Mouse (Mus musculus): ENCODE results near the gene Megf6. TPM values are rescaled to one million over a fixed set of nuclear protein-coding genes. Genes with fewer than 3 reads are reported as not detected.

The Megf6 gene
- polyA plus RNA-seq, 1 experiment from 2014 or later, result 23.4 TPM

DNA sequence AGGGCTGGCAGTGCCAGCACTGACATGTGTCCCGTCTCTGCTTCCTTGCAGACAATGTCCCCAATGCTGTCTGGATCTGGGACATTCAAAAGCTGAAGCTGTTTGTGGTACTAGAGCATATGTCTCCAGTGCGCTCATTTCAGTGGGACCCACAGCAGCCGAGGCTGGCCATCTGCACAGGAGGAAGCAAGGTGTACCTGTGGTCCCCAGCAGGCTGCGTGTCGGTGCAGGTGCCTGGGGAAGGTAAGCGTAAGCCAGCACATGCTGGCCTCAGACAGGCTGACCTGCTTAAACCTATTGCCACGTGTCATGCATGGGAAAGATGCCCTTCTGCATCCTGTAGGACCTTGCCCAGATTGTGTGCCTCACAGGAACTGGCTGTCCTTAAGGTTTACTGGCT, 14.5 kb upstream of the Megf6 start:
- no peaks in the 10 kb centered on the region for H3K9me3 ChIP-seq (ENCODE audit: control insufficient read depth, low read length)
- H3K4me3 ChIP-seq (ENCODE audit: low read length), result no peak overlapping the region
- no peak overlapping the region for H3K4me2 ChIP-seq (ENCODE audit: low read depth, low read length)
- H3K27me3 ChIP-seq (ENCODE audit: control insufficient read depth, insufficient read depth, low read depth, low read length), result no peaks in the 10 kb centered on the region
- no peak for ATAC-seq (ENCODE audit: low read depth)
- no peak overlapping the region for H3K27ac ChIP-seq (ENCODE audit: low read length)
- peaks cover 36% of the 10 kb centered on the region for H3K36me3 ChIP-seq (ENCODE audit: control insufficient read depth, insufficient read depth, low read length)
- H3K9ac ChIP-seq (ENCODE audit: low read length), result no peak overlapping the region
- peaks cover 9% of the 10 kb centered on the region for H3K4me1 ChIP-seq (replicated peaks; ENCODE audit: control insufficient read depth, insufficient read depth, low read length)
- 79% methylated on average over 7 of the region's 7 CpGs for WGBS

DNA sequence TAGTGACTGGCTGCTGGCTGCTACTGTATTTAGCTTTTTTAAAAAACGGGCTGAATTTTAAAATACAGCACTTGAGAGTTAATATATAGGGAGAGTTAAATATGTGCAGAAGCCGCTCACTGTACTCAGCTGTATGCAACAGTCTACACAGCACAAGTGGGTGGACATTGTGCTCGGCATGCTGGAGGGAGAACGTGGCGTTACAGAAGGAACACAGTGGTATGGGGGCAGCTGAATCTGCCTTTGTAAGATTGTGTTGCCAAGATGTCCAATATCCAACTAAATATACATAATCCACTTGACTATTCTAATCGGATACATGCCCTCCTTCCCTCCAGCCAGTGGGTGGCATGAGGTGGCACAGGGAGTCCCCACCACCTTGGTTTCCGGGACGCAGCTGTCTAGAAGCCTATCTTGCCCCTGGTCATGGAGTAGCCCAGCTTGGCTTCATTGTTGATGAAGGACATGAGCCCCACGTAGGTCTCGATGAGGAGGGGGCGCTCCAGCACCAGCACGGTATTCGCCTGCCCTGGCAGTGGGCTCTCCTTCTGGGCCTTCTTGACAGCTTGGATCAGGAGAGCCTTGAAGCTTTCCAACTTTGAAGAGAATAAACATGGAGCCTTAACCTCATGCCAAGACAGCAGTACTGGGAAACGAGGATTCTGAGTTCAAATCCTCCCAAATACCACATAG, 12.4 kb upstream of the Megf6 start:
- H3K27me3 ChIP-seq (ENCODE audit: control insufficient read depth, insufficient read depth, low read depth, low read length), result no peaks in the 10 kb centered on the region
- no peak overlapping the region for H3K27ac ChIP-seq (ENCODE audit: low read length)
- H3K9me3 ChIP-seq (ENCODE audit: control insufficient read depth, low read length), result no peaks in the 10 kb centered on the region
- ATAC-seq (ENCODE audit: low read depth), result no peak
- peaks cover 14% of the 10 kb centered on the region for H3K4me1 ChIP-seq (replicated peaks; ENCODE audit: control insufficient read depth, insufficient read depth, low read length)
- no peak overlapping the region for H3K4me3 ChIP-seq (ENCODE audit: low read length)
- H3K36me3 ChIP-seq (ENCODE audit: control insufficient read depth, insufficient read depth, low read length), result peaks cover 29% of the 10 kb centered on the region
- whole genome bisulfite sequencing, result 88% methylated on average over 14 of the region's 14 CpGs
- H3K9ac ChIP-seq (ENCODE audit: low read length), result no peak overlapping the region
- H3K4me2 ChIP-seq (ENCODE audit: low read depth, low read length), result no peak overlapping the region

DNA sequence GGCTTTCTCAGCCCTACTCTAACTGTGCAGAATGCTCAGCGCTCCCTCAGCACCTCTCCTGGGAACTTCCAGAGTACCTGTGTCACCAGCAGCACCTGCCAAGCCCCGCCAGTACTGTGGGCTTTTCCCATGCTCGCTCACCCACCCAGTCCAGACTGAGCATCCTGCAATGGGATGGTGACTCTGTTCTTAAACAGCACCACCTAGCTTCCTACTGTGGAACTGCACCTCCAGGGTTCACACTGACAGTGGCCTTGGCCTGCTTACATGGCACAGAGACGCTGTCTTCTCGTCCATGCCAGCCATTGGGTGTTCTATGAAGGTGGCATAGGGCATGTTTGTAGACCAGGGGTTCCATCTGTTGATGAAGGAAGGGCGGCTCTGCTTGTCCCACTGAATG, 11.5 kb upstream of the Megf6 start:
- peak; percentile 21 for ATAC-seq (ENCODE audit: low read depth)
- H3K4me1 ChIP-seq (replicated peaks; ENCODE audit: control insufficient read depth, insufficient read depth, low read length), result peaks cover 14% of the 10 kb centered on the region
- no peak overlapping the region for H3K4me2 ChIP-seq (ENCODE audit: low read depth, low read length)
- no peak overlapping the region for H3K27ac ChIP-seq (ENCODE audit: low read length)
- 13% methylated on average over 6 of the region's 6 CpGs for WGBS
- H3K36me3 ChIP-seq (ENCODE audit: control insufficient read depth, insufficient read depth, low read length), result peaks cover 29% of the 10 kb centered on the region
- no peaks in the 10 kb centered on the region for H3K27me3 ChIP-seq (ENCODE audit: control insufficient read depth, insufficient read depth, low read depth, low read length)
- no peak overlapping the region for H3K9ac ChIP-seq (ENCODE audit: low read length)
- H3K9me3 ChIP-seq (ENCODE audit: control insufficient read depth, low read length), result no peaks in the 10 kb centered on the region
- H3K4me3 ChIP-seq (ENCODE audit: low read length), result no peak overlapping the region

DNA sequence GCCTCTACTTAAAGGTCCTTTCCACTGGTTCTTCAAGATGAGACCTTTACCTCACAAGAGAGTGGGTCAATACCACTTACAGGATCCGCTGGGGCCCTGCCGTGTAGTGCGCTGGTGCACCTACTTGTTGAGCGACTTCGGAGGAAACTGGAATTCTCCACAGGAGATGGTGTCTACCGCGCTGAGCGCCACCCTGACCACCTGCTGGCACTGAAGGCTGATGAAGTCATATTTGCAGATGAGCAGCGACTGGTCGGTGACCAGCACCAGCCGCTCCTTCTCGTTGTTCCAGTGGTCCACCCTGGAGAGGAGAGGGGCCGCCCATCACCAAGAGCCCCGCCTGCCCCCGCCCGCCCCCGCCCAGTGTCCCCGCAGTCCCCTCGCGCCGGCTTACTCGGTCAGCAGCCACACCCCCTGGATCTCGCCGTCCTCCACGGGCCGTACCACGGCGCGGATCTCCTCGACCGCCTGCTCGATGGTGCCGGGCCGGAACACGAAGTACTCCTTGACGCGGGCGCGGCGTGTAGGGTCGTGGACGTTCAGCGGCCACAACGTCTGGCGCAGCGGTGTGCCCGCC, 10.5 kb upstream of the Megf6 start:
- ATAC-seq (ENCODE audit: low read depth), result peak; percentile 55
- H3K4me2 ChIP-seq (ENCODE audit: low read depth, low read length), result peak overlapping the region; percentile 83
- 1% methylated on average over 41 of the region's 47 CpGs for WGBS
- peak overlapping the region; percentile 82 for H3K27ac ChIP-seq (ENCODE audit: low read length)
- H3K4me1 ChIP-seq (replicated peaks; ENCODE audit: control insufficient read depth, insufficient read depth, low read length), result peaks cover 14% of the 10 kb centered on the region
- H3K4me3 ChIP-seq (ENCODE audit: low read length), result peak overlapping the region; percentile 97
- no peaks in the 10 kb centered on the region for H3K27me3 ChIP-seq (ENCODE audit: control insufficient read depth, insufficient read depth, low read depth, low read length)
- peaks cover 27% of the 10 kb centered on the region for H3K36me3 ChIP-seq (ENCODE audit: control insufficient read depth, insufficient read depth, low read length)
- peak overlapping the region; percentile 86 for H3K9ac ChIP-seq (ENCODE audit: low read length)
- no peaks in the 10 kb centered on the region for H3K9me3 ChIP-seq (ENCODE audit: control insufficient read depth, low read length)

DNA sequence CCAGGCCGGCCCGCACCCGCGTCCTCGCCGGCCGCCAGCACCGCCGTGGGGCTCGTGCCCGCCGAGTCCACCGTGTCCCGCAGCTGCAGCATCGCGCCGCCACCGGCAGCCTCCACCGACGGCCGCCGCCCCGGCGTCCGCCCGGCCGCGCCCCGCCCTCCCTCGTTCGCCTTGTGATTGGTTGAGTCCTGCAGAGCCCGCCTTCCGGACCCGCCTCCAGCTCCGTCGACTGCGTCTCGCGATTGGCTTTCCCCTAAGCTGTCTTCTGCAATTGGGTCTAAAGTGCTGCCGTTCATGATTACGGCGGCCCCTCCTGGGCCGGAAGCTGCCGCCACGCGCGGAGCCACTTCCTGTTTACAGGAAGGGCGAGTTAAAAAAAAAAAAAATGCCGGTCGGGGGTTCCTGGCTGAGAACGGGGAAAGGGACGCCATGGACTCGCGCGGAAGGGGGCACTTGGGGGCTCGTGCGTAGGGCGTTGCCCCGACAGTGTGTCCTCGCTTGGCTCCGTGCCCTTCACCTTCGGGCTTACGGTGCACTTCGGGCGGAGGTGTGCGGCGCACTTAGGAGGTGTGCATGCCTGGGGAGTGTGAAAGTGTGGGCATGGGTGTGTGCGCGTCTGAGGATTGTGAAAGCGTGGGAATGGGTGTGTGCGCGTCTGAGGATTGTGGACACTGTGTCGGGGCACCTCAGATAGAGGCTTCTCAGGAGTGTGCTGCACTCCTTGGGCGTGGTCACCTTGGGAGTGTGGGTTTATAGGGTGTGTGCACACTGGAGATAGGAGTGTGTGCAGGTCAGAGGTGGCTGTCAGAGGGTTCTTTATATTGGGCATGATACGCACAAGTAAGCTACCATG, 9.8 kb upstream of the Megf6 start, which contains the start of gene Tprgl:
Gene Tprgl (minus strand): TSS at position 129 of the 853 bp plus-strand sequence.
- ATAC-seq (ENCODE audit: low read depth), result peak; percentile 98
- Histone ChIP-seq H3K27me3 (ENCODE audit: control insufficient read depth, insufficient read depth, low read depth, low read length) (no peaks in the 10 kb centered on the region), H3K36me3 (ENCODE audit: control insufficient read depth, insufficient read depth, low read length) (peaks cover 26% of the 10 kb centered on the region), H3K9me3 (ENCODE audit: control insufficient read depth, low read length) (no peaks in the 10 kb centered on the region), H3K9ac (ENCODE audit: low read length) (peak within 1 kb of the TSS; percentile 88), H3K4me3 (ENCODE audit: low read length) (peak within 1 kb of the TSS; percentile 97), H3K4me1 (replicated peaks; ENCODE audit: control insufficient read depth, insufficient read depth, low read length) (peaks cover 14% of the 10 kb centered on the region), H3K4me2 (ENCODE audit: low read depth, low read length) (peak within 1 kb of the TSS; percentile 87), H3K27ac (ENCODE audit: low read length) (peak within 1 kb of the TSS; percentile 82)
- under 1% methylated on average over 51 of the region's 75 CpGs for WGBS

DNA sequence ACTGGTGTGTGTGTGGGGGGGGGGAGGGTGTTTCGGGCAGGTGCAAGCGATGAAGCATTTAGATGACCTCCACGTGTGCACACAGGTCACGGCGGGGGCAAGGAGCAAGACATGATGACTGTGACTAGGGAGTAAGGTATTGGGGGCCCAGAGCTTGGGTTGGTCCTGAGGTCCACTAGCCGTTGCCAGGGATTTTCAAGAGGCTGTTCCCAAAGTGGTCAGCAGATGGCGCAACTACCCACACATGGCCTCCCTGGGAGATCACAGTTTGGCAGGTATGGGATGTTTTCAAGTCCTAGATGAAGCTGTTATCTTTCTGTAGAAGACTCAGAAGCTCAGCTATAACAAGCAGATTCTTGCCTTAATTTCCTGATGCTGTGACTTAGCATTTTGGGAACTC, 7.2 kb upstream of the Megf6 start:
- no peak overlapping the region for H3K4me2 ChIP-seq (ENCODE audit: low read depth, low read length)
- peaks cover 14% of the 10 kb centered on the region for H3K4me1 ChIP-seq (replicated peaks; ENCODE audit: control insufficient read depth, insufficient read depth, low read length)
- WGBS, result 15% methylated on average over 7 of the region's 7 CpGs
- no peak overlapping the region for H3K27ac ChIP-seq (ENCODE audit: low read length)
- H3K4me3 ChIP-seq (ENCODE audit: low read length), result no peak overlapping the region
- no peaks in the 10 kb centered on the region for H3K9me3 ChIP-seq (ENCODE audit: control insufficient read depth, low read length)
- H3K27me3 ChIP-seq (ENCODE audit: control insufficient read depth, insufficient read depth, low read depth, low read length), result no peaks in the 10 kb centered on the region; the same call in 1 of the 2 replicates
- no peak overlapping the region for H3K9ac ChIP-seq (ENCODE audit: low read length)
- H3K36me3 ChIP-seq (ENCODE audit: control insufficient read depth, insufficient read depth, low read length), result peaks cover 4% of the 10 kb centered on the region
- ATAC-seq (ENCODE audit: low read depth), result no peak

DNA sequence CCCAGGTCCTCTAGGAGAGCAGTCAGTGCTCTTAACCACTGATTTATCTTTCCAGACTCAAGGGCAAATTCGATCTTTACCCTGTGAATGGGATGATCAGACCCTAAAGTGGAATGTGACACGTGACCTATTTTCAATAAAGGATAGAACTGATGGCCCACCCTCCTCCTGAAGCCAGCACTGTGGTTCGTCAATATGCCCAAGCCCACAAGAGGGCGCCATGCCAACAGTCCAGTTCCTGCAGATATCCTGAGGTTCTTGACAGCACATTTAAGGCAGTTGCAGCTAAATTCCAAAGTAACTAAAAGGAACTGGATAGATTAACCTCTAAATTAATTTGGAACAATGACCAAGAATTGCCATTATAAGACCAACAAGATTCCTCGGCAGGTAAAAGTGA, 3.5 kb upstream of the Megf6 start:
- Histone ChIP-seq H3K9me3 (ENCODE audit: control insufficient read depth, low read length) (no peaks in the 10 kb centered on the region), H3K4me2 (ENCODE audit: low read depth, low read length) (no peak overlapping the region), H3K9ac (ENCODE audit: low read length) (no peak overlapping the region), H3K27ac (ENCODE audit: low read length) (no peak overlapping the region), H3K4me3 (ENCODE audit: low read length) (no peak overlapping the region), H3K36me3 (ENCODE audit: control insufficient read depth, insufficient read depth, low read length) (no peaks in the 10 kb centered on the region), H3K27me3 (ENCODE audit: control insufficient read depth, insufficient read depth, low read depth, low read length) (peaks cover 35% of the 10 kb centered on the region), H3K4me1 (replicated peaks; ENCODE audit: control insufficient read depth, insufficient read depth, low read length) (peaks cover 10% of the 10 kb centered on the region)
- no peak for ATAC-seq (ENCODE audit: low read depth)
- WGBS, result 16% methylated on average over 5 of the region's 5 CpGs

DNA sequence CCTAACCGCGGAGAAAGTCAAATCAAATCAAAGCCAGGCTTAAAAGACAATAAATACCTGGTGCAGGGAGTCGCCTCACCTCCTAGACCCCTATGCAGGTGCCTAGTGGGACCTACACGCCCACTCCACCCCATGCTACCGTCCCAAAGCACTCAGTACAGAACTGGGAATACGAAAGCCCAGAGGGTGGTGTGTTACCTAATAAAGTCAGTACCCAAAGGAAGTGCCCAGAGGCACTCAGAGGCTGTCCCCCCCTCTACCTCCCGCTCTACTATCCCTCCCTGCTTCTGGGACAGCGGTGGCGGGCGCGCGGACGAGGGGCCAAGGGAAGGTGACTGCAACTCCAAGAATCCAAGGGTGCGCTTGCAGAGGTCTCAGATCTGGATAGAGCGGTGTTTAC, 509 bp upstream of the Megf6 start:
- Histone ChIP-seq H3K27ac (ENCODE audit: low read length) (no peak overlapping the region), H3K27me3 (ENCODE audit: control insufficient read depth, insufficient read depth, low read depth, low read length) (peaks cover 44% of the 10 kb centered on the region), H3K4me2 (ENCODE audit: low read depth, low read length) (peak overlapping the region; percentile 68), H3K36me3 (ENCODE audit: control insufficient read depth, insufficient read depth, low read length) (no peaks in the 10 kb centered on the region), H3K9me3 (ENCODE audit: control insufficient read depth, low read length) (no peaks in the 10 kb centered on the region), H3K9ac (ENCODE audit: low read length) (peak overlapping the region; percentile 43), H3K4me1 (replicated peaks; ENCODE audit: control insufficient read depth, insufficient read depth, low read length) (peaks cover 10% of the 10 kb centered on the region), H3K4me3 (ENCODE audit: low read length) (peak overlapping the region; percentile 47)
- WGBS, result under 1% methylated on average over 15 of the region's 15 CpGs
- 0 out of 2 replicates have a peak, but pooled peaks have one; percentile 3 for ATAC-seq (ENCODE audit: low read depth)
